8 mouse cellular contexts compared by ENCODE assay signal in genomic region chr7:113368746-113369619, GRCm38 (mm10). TPM values are rescaled to one million over a fixed set of nuclear protein-coding genes. Genes with fewer than 3 reads are reported as not detected.
DNase-seq lines count a peak whose midpoint lies in the region; ATAC-seq and TF ChIP-seq lines count a peak whose summit lies in the region.

Gene Btbd10, minus strand, starts transcription at chr7:113369392.

- H3K27ac ChIP-seq in hindbrain, embryonic 13.5 days = peak within 1 kb of the TSS; percentile 95

- peaks cover 30% of the 10 kb centered on the region for H3K4me1 ChIP-seq in hindbrain, embryonic 13.5 days (replicated peaks)

- H3K9me3 ChIP-seq in hindbrain, embryonic 13.5 days = no peaks in the 10 kb centered on the region

- peak within 1 kb of the TSS; percentile 89 for H3K4me3 ChIP-seq in hindbrain, embryonic 13.5 days

- peak; percentile 68 for DNase-seq in Patski (ENCODE audit: low read depth, low spot score)
- DNase-seq in cerebellum, postnatal 14 days = peak; percentile 98
- peak; percentile 91 to 95 for DNase-seq in frontal cortex, postnatal 14 days (ENCODE audit: low spot score in 2 of 2)
- peak; percentile 88 to 93 for DNase-seq in layer of hippocampus, postnatal 25 days (ENCODE audit: extremely low spot score in 1 of 2, low spot score in 1 of 2)
- DNase-seq in lung, postnatal 25 days (ENCODE audit: low spot score) = peak; percentile 99
- DNase-seq in retina, embryonic 14.5 days (ENCODE audit: low spot score) = peak; percentile 99
- peak; percentile 99 for DNase-seq in thymus, postnatal 4 days

- in situ Hi-C loops in Patski (cut with MboI; ENCODE audit: low pct_unique_long_range_greater_than_20kb) = loop anchor here (25.0 kb wide), 1 partner anchor 843 kb away; no protein-coding TSS in a partner anchor

- peak within 1 kb of the TSS; percentile 97 for H3K9ac ChIP-seq in hindbrain, embryonic 13.5 days

- no peaks in the 10 kb centered on the region for H3K36me3 ChIP-seq in hindbrain, embryonic 13.5 days

- peak within 1 kb of the TSS; percentile 78 for H3K4me2 ChIP-seq in hindbrain, embryonic 13.5 days

- CTCF ChIA-PET in Patski (lab: Charles Lee) = interaction anchor here (1.0 to 1.5 kb wide), 8 partner anchors 8 to 225 kb away, joined by 3 to 4 read pairs (median 3); no protein-coding TSS in a partner anchor

- TF ChIP-seq CTCF in Patski (IDR thresholded peaks at IDR 0.05) = no peak

- H3K27me3 ChIP-seq in Patski = no peaks in the 10 kb centered on the region
- 0 out of 2 replicates have a peak, but pooled peaks cover 4% of the 10 kb centered on the region for H3K27me3 ChIP-seq in hindbrain, embryonic 13.5 days

- POLR2A ChIA-PET in Patski (lab: Charles Lee) = interaction anchor here (0.6 to 1.1 kb wide), 5 partner anchors 14 to 835 kb away, joined by 3 to 4 read pairs (median 3); no protein-coding TSS in a partner anchor

- peak; percentile 89 for ATAC-seq in Patski
- peak; percentile 99 for ATAC-seq in hindbrain, embryonic 13.5 days (ENCODE audit: low FRiP score)

- under 1% methylated on average over 64 of the region's 64 CpGs for WGBS in hindbrain, embryonic 13.5 days

RNA-seq across cellular contexts. Expression of gene Btbd10, which starts in this region (rescaled TPM):
- 27.7 TPM for polyA plus RNA-seq in Patski (2021)
- polyA plus RNA-seq in hindbrain, embryonic 13.5 days (2015; fragmentation: Nextera tagmentation; extraction: Ambion mirVana) = 64.2 and 68.7 TPM in 2 replicates
- 10 to 100 TPM; 59.3 to 66.3 TPM for total RNA-seq in layer of hippocampus, postnatal 25 days (2021)

Comparison
In these comparisons a context has a peak if more than half of its experiments do, and no peak if none do; other contexts are left out.
1. Peak in every context shown above with its lines: DNase-seq, ATAC-seq, H3K4me3 ChIP-seq and H3K27ac ChIP-seq.